Mouse (Mus musculus): ENCODE results near the gene Cacnb3.

DNA sequence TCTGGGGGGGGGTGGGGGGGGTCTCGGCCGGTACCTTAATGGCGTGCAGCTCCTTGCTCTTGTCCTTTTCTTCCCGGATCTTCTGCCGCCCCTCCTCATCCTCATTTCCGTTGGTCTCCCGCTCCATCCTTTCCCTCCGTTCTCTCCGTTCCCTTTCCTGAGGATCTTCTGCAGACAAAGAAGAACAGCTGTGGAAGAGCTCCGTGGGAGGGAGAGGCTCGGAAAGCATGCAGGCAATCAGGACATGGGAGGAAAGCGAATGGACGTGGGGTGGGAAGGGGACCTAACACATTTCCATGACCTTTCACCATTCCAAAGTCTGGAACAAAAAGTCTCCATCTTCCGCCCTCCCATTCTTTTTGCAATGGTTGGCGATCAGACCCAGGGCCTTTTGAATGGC is 20.8 kb downstream of the Cacnb3 start:
- TF ChIP-seq CTCF (IDR thresholded peaks at IDR 0.05) = no peak
- no peak for TF ChIP-seq EP300 (IDR thresholded peaks at IDR 0.05)

All from lung, postnatal 0 days (tissue).